Mouse (Mus musculus) midbrain, postnatal 0 days (tissue): ENCODE measurements around the gene Foxn2. TPM values are rescaled to one million over a fixed set of nuclear protein-coding genes. Genes with fewer than 3 reads are reported as not detected.
A peak's percentile ranks its signal among the peaks of the same experiment; 100 is the strongest.

ENCODE experiments used
- ATAC-seq: fragments of 200-750 bp; cut with Nextera tagmentation; 2 replicates; pipeline ENCODE4 v1.8.0; 2017; ENCODE audit warnings: moderate number of reproducible peaks, mild to moderate bottlenecking, moderate TSS enrichment, moderate library complexity; ENCODE audit not compliant: low FRiP score
- DNase-seq: peaks from one replicate; pipeline ENCODE4 v3.0.0-alpha.2; 2015; ENCODE audit warnings: low spot score
- H3K27ac ChIP-seq: fragments of 300-500 bp; sonication (generic); 2 replicates; pipeline ENCODE4 v1.5.1; 2014; ENCODE audit warnings: low read depth, mild to moderate bottlenecking, low read length, mixed read lengths
- H3K27me3 ChIP-seq: fragments of 300-500 bp; sonication (generic); 2 replicates; pipeline ENCODE4 v1.6.1; 2014; ENCODE audit warnings: low read length, control low read depth, mixed read lengths; ENCODE audit not compliant: insufficient read depth
- H3K36me3 ChIP-seq: fragments of 300-500 bp; sonication (generic); 2 replicates; pipeline ENCODE4 v1.6.1; 2014; ENCODE audit warnings: low read length, control low read depth, mixed read lengths; ENCODE audit not compliant: insufficient read depth
- H3K4me1 ChIP-seq: fragments of 300-500 bp; sonication (generic); 2 replicates; pipeline ENCODE4 v1.6.1; 2014; ENCODE audit warnings: mild to moderate bottlenecking, control low read depth, antibody characterized with exemption, low read length, mixed read lengths; ENCODE audit not compliant: insufficient read depth
- H3K4me2 ChIP-seq: fragments of 300-500 bp; sonication (generic); 2 replicates; pipeline ENCODE4 v1.6.1; 2014; ENCODE audit warnings: low read depth, mild to moderate bottlenecking, low read length, mixed read lengths; ENCODE audit not compliant: poor library complexity, severe bottlenecking
- H3K4me3 ChIP-seq: fragments of 300-500 bp; sonication (generic); 2 replicates; pipeline ENCODE4 v1.5.1; 2014; ENCODE audit warnings: low read depth, mild to moderate bottlenecking, low read length, moderate library complexity
- H3K9ac ChIP-seq: fragments of 300-500 bp; sonication (generic); replicated peaks from 2 replicates; pipeline ENCODE4 v1.6.1; 2014; ENCODE audit warnings: mild to moderate bottlenecking, low read length, moderate library complexity, mixed read lengths; ENCODE audit not compliant: poor library complexity, severe bottlenecking
- H3K9me3 ChIP-seq: fragments of 300-500 bp; sonication (generic); 2 replicates; pipeline ENCODE4 v1.6.1; 2016; ENCODE audit warnings: low read length, control low read depth
- CTCF ChIP-seq: IDR thresholded peaks from 2 replicates; pipeline ENCODE4 v1.5.1; 2016; ENCODE audit warnings: antibody characterized with exemption, mild to moderate bottlenecking
- WGBS: fragments of 180-500 bp; shearing (Covaris S2); extraction: QIAGEN DNeasy Blood & Tissue Kit; methylation state at CpG from one replicate; pipeline ENCODE4 v1.1.7; 2014; 5-methylcytosine and 5-hydroxymethylcytosine counted together
- polyA plus RNA-seq: library from polyadenylated mRNA; unstranded; fragments of >200 nt; fragmentation: Nextera tagmentation; extraction: Ambion mirVana; gene quantifications from 2 replicates; pipeline ENCODE4 v1.2.1, GENCODE M21; 2015
- total RNA-seq: library from RNA; depleted of rRNA; stranded (reverse); fragments of >200 nt; gene quantifications from 2 replicates; pipeline ENCODE4 v1.2.3, GENCODE M21; 2014

The Foxn2 gene
- total and polyA plus RNA-seq, 2 experiments from 2014 or later = 5.3 to 7.7 TPM

DNA sequence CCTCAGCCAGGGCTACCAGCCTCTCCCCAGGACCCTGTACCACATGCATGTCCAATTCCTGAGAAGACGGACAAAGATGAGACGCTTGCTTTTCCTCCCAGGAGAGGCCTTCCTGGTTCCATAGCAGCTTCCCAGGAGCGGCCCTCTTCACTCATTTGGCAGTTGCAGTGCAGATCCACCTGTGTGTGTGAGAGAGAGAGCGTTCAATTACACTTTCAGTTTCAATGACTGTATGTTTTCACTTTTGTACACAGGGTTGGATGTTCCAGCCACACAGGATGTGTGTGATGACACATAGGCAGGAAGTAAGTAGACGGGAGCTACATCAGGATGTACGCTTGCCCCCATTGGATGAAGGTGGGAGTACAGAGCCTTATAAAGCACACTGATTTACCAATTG lies 37.2 kb upstream of the Foxn2 start:
- Histone ChIP-seq H3K27me3 (no peaks in the 10 kb centered on the region), H3K4me3 (no peak overlapping the region), H3K36me3 (no peaks in the 10 kb centered on the region), H3K4me2 (no peak overlapping the region), H3K4me1 (no peaks in the 10 kb centered on the region), H3K9me3 (no peaks in the 10 kb centered on the region), H3K27ac (no peak overlapping the region), H3K9ac (no peak overlapping the region)
- DNase-seq (no peak), ATAC-seq (no peak)
- WGBS = 85% methylated on average over 6 of the region's 6 CpGs
- no peak for TF ChIP-seq CTCF

GRCm38 (mm10) chr17:88404471-88404870 lies 36.0 kb upstream of the Foxn2 start:
- DNase-seq (no peak), ATAC-seq (no peak)
- no peaks in the 10 kb centered on the region for H3K9me3 ChIP-seq
- H3K4me1 ChIP-seq = no peaks in the 10 kb centered on the region
- peak overlapping the region; percentile 16; the same call in 1 of the 2 replicates for H3K4me2 ChIP-seq
- no peak for TF ChIP-seq CTCF
- H3K4me3 ChIP-seq = no peak overlapping the region; the same call in 1 of the 2 replicates
- H3K27me3 ChIP-seq = no peaks in the 10 kb centered on the region
- WGBS = 9% methylated on average over 6 of the region's 6 CpGs
- no peak overlapping the region for H3K27ac ChIP-seq
- no peak overlapping the region for H3K9ac ChIP-seq
- no peaks in the 10 kb centered on the region for H3K36me3 ChIP-seq

DNA sequence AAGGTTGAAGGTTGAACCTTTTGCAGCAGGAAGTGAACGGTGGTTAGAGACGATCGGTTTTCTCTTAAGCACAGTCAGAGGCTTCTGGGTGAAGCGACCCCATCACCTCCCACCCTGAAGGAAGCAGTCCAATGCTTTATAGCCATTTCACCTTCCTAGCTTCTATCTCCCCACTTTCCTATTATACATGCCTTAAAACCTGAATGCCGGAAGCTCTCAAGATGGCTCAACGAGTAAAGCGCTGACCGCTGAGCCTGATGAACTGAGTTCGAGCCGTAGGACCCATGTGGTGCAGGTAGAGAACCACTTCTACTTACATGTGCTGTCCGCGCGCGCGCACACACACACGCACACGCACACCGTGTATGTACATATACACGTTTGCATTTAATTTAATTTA lies 35.4 kb upstream of the Foxn2 start:
- no peak for TF ChIP-seq CTCF
- Histone ChIP-seq H3K27me3 (no peaks in the 10 kb centered on the region), H3K4me3 (no peak overlapping the region), H3K4me1 (no peaks in the 10 kb centered on the region), H3K36me3 (no peaks in the 10 kb centered on the region), H3K9me3 (no peaks in the 10 kb centered on the region), H3K27ac (no peak overlapping the region), H3K9ac (no peak overlapping the region), H3K4me2 (peak overlapping the region; percentile 16)
- WGBS = 31% methylated on average over 19 of the region's 19 CpGs
- DNase-seq = no peak
- ATAC-seq = no peak

DNA sequence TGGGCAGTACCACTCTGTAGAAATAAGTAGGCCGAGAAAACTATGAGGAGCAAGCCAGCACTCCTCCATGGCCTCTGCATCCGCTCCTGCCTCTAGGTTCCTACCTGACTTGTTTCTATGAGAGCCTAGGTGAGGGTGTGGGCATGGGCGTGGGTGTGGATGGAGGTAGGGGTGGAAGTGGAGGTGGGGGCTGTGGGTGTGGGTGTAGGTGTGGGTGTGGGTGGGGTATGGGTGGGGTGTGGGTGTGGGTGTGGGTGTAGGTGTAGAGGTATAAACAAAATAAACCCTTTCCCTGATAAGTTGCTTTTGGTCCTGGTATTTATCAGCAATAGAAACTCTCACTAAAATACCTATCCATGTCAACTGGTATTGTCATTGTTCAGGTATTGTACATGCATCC lies 30.8 kb upstream of the Foxn2 start:
- Histone ChIP-seq H3K27ac (no peak overlapping the region), H3K4me2 (no peak overlapping the region), H3K36me3 (no peaks in the 10 kb centered on the region), H3K9me3 (no peaks in the 10 kb centered on the region), H3K27me3 (no peaks in the 10 kb centered on the region), H3K4me1 (no peaks in the 10 kb centered on the region), H3K9ac (no peak overlapping the region), H3K4me3 (no peak overlapping the region)
- no peak for TF ChIP-seq CTCF
- ATAC-seq (no peak), DNase-seq (no peak)
- WGBS = 96% methylated on average over 3 of the region's 3 CpGs

- no peak overlapping the region for H3K27ac ChIP-seq
- H3K9me3 ChIP-seq = no peaks in the 10 kb centered on the region
- no peak overlapping the region for H3K9ac ChIP-seq
- no peaks in the 10 kb centered on the region for H3K4me1 ChIP-seq
- 92% methylated on average over 1 of the region's 1 CpGs for WGBS
- no peak for ATAC-seq
- H3K4me3 ChIP-seq = no peak overlapping the region
- no peak overlapping the region for H3K4me2 ChIP-seq
- no peak for DNase-seq
- no peak for TF ChIP-seq CTCF
- no peaks in the 10 kb centered on the region for H3K36me3 ChIP-seq
- no peaks in the 10 kb centered on the region for H3K27me3 ChIP-seq
These were observed 27.2 kb upstream of the Foxn2 start for GRCm38 (mm10) chr17:88413155-88413836.

DNA sequence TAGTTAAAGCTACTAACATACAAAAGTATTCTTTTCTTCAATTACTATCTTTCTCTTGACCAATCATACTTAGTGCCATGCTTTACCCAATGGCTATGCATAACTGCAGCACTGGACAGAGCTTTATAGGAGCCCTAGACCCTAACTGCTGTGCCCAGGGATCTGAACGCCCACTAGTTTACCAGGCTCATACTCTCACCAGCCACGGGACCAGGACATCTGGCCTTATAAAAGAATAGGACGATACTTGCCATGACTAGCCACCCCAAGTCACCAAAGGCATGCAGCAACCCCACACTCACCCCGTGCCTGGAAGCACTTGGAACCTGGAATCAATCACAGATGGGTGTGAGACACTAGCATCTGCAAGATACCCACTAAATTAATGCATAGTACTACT lies 20.1 kb upstream of the Foxn2 start:
- Histone ChIP-seq H3K4me1 (no peaks in the 10 kb centered on the region), H3K9ac (no peak overlapping the region), H3K36me3 (no peaks in the 10 kb centered on the region), H3K27me3 (no peaks in the 10 kb centered on the region), H3K4me2 (no peak overlapping the region), H3K4me3 (no peak overlapping the region), H3K9me3 (no peaks in the 10 kb centered on the region), H3K27ac (no peak overlapping the region)
- ATAC-seq = no peak
- no peak for TF ChIP-seq CTCF
- DNase-seq = no peak
- WGBS = 88% methylated on average over 4 of the region's 4 CpGs
